Mouse (Mus musculus): Measurements from ENCODE around the gene Prm2.

Prm2 gene

DNA sequence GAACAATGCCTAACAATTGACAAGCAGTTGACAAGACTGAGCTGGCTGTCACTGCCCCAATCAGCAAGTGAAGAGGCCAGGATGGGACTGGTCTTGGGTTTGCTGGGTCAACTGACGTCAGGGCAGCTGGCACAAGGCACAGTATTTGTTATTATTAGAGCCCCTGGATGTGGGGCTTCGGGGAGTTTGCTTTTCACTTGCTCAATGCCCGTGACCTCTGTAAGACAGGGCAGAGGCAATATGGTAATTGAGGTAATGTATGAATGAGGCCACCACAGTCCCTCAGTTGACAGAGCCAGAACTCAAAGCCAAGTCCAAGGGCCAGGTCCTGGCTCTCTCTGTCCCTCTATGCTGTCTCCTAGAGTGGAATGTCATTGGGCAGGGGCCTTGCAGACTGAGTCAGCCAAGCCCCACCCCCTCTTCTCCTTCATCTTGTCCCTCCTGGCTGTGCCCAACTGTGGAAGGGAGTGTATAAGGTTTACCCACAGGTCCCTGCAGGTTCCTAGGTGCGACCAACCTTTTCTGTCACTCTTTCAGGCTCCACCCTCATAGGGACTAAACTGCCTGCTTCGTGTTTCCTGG, 18.3 kb downstream of the Prm2 start:
- DNase-seq (ENCODE audit: low read depth in 1 of 2, low spot score in 2 of 2), result no peak

DNA sequence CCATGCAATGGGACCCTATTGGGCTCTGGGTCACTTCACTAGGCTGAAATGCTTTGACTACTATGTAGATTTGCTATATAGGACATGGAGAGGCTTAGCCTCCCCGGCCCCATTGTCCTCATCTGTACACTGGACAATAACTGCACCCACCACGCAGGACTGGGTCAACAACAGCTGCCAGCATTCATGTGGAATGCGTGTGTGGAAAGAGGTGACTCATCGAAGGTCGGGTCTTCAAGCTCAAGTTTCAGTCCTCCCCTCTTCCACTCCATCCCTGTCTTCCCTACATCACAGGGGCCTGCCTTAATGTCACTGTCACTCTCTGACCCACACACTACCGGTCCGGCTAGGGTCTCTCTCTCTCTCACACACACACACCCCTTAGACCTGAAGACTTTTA, 19.6 kb downstream of the Prm2 start:
- DNase-seq (ENCODE audit: low read depth in 1 of 2, low spot score in 2 of 2), result no peak

DNA sequence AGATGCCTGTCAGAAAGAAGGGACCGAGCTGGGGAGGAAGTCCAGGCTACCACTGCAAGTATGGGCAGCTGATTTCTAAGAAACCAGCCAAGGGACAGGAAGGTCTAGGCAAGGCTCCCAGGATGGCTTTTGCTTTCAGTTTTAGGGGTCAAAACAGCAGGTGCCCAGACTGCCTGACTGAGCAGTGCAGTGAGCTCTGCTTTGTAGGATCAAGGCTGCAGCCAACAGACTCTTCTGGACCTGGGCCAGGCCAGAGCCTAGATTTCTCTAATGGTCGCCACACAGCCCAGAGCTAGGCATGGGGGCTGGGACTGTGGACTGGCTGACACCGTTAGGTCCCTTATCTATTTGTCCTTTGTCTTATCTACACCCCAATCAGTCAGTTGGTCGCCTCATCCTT, 21.2 kb downstream of the Prm2 start:
- DNase-seq (ENCODE audit: low read depth in 1 of 2, low spot score in 2 of 2), result no peak

DNA sequence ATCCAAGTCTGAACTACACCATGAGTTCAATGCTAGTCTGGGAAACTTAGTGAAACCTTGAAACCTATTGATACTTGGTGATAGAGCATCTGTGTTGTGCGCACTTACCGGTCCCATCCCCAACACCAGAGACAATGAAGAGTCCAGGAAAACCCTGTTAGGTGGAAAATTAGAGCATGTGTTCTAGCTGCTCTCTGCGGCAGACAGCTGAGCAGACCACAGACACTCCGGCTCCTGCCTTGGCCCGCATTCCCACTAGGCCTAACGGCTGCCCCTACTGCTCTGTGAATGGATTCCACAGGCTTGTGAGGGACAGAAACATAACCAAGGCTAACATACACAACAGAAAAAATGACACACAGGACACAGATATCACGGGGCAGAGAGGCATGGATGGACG, 22.4 kb downstream of the Prm2 start:
- no peak for DNase-seq (ENCODE audit: low read depth in 1 of 2, low spot score in 2 of 2)

DNA sequence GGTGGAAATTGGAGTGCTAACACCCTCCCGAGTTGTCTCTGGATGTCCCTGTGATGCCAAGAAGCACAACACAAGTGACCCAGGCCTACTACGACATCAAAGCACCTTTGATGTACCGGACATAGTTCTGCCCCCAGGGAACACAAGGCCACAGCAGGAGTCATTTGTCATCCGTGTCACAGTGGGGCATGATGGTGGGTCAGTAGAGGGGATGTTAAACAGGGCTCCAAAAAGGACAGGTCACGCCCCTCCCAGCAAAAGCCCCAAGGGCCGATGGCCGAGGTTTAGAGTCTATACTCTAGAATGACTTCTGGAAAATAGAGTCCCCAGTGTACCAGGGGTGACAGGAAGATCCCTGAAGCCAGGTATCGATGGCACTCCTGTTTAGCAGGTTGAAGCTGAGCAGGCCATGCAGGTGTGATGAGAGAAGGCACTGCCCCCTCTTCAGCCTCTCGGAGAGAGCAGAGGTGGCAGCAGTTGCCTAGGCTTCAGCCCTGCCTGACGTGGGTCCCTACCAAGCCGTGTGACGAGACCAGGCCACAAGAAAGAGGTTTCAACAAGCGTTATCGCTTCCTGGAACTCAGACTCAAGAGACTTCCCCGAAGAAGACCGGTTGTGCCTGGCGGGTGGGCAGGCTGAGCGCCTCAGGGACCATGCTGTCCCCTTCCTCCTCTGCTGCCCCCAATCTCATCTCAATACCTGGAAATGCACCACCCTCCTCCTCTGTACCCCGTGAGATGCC, 24.0 kb downstream of the Prm2 start:
- DNase-seq (ENCODE audit: low read depth in 1 of 2, low spot score in 2 of 2), result no peak

DNA sequence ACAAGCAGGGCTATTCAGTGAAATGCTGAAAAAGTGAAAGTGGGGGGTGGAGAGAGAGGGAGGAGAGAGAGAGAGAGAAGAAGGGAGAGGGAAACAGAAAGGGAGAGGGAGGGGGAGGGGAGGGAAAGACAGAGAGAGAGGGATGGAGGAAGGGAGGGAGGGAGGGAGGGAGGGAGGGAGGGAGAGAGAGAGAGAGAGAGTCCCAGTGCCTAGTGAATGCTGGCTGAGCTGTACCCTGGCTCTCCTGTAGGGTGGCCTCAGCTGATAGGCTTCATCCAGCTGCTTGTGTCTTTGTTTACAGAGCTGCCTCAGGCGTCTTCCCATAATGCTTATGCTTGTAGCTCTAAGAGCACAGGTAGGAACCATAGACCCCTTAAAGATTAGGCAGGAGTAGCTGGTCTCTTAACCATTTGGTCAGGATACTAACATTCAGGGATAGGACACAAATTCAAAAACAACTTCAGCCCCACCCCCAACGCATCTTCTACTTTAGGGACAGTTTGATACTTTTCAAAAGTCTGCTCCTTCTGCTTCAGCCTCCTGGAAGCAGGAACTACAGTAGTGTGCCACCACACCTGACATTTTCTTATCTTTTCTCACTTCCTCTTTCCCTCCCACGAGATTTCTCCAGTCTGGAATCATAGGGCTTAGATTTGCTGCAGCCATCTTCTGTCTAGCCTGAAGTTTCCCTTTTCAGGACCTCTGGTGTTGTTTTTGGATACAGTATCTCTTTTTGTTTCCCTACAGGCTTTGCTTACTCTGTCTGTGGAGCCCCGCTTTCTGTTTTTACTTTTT, 25.2 kb downstream of the Prm2 start:
- DNase-seq (ENCODE audit: low read depth in 1 of 2, low spot score in 2 of 2), result no peak

DNA sequence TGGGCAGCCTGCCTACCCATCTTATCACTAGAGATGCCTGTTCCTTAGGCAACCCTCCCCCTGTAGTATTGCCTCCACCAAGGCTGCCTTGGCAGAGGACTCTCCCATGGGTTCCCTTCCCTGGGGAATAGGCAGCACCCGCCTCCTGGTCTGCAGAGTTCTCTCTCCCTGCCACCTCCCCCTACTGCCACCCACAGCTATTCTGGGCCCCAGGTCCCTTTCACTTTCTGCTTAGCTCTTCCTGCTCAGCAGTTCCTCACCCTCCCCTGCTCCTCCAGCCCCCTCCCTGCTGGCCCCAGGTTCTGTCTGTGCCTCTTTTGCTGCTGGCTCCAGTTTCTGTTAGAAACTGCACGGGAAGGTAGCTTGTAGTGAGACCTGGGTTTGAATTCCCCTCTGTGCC, 26.3 kb downstream of the Prm2 start:
- DNase-seq (ENCODE audit: low read depth in 1 of 2, low spot score in 2 of 2), result no peak

DNA sequence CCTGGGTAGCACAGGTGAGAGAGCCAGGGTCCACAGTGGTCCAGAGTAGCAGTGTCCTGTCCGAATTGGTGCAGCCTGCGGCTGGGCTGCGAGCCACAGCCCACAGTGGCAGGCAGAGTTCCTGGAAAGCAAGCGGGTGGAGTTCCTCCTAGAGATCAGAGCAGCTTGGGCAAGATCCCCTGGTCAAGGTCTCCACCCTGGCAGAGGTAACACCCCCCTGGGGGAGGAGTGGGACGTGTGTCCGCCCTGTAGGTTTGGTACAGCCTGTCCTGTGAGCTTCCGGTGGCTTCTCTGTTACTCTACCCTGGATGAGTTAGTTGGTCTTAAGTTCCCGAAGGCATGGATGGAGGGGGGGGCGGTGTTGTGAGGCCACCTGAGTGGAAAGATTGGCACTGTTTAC, 27.1 kb downstream of the Prm2 start:
- DNase-seq (ENCODE audit: low read depth in 1 of 2, low spot score in 2 of 2), result peak; percentile 19 to 28

DNA sequence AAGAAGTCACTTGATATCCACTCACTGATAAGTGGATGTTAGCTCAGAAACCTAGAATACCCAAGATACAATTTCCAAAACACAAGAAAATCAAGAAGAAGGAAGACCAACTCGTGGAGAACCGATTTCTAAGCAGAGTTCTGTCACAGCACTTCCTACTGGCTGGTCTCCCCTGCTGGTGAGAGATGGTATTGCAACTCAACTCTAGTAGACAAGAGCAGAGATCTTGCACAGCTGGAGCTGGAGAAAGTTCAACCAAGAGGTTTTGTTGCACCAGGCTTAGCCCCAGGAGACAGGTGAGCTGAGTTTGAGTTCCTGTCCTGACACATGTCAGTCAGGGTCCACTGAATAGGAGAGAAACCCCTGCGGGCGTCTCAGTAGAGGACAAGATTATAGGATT, 28.8 kb downstream of the Prm2 start:
- peak in 1 of 2 experiments; percentile 45 for DNase-seq (ENCODE audit: low read depth in 1 of 2, low spot score in 2 of 2)

DNA sequence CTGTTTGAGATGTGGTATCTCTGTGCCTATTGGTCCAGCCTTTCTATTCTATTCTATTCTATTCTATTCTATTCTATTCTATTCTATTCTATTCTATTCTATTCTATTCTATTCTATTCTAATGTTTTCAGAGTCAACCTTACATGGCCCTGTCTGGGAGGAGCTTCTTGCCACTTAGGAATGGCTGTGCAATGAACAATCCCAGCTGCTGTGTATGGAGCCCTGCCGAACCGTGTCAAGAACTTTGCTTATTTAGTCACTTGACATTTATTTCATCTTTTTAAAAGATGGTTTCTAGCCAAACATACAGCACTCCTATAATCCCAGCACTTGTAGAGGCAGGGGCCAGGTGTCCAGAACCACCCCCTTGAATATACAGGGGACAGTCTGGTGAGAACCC, 31.6 kb downstream of the Prm2 start:
- DNase-seq (ENCODE audit: low read depth in 1 of 2, low spot score in 2 of 2), result no peak

DNA sequence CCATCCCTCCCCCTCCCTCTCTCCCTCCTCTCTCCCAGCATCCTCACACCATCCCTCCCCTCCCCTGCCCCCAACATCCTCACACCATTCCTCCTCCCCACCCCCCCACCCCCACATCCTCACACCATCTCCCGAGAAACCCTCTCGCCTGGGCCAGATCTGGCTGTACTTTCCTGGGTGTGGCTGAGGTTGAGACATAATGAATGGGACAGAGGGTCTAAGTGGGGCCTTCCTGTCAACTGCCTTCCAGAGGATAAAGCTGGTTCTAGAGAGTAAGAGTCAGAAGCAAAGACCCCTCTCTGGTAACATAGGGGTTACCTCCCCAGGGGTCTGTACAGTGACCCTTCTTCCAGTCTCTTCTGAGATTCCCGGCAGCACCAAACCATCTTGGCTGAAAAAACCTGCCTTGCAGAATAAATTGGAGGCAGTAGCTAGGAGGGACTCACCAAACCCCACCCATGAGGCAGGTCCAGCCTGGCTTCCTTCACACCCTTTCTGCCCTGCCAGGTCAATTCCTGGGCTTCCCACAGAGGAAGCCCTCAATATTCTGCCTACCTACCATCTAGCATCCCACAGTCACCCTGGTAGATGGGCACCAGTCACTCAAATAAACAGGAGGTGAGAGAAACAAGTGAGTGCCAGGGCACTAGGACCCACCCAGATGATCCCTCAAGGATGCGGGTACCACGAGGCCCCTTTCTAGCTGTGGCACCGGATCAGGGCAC, 32.2 kb downstream of the Prm2 start:
- DNase-seq (ENCODE audit: low read depth in 1 of 2, low spot score in 2 of 2), result no peak

DNA sequence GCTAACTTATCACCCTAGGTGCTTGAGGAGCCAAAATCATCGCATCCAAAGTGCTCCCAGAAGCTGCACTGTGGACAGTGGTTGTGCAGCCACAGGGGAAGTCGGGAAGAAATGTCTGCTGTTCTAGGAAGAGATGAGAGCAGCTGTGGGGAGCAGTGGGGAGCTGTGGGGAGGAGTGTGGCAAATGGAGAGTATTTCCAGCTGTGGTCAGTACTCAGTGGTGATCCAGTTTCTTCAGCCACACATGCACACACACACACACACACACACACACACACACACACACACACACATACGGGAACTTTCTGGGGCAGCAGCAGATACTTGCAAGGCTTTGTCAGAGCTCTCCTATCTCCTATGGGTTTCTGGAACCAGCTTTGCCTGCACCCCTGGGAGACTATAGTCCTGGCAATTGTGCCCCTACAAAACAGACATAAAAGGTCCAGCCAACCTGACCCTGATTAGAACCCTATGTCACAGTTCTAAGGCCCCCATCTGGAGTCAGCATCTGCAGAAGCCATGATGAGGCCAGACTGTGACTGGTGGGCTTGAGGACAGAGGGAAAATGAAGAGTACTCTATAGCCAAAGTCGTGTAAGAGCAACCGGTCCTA, 33.3 kb downstream of the Prm2 start:
- DNase-seq (ENCODE audit: low read depth in 1 of 2, low spot score in 2 of 2), result no peak

DNA sequence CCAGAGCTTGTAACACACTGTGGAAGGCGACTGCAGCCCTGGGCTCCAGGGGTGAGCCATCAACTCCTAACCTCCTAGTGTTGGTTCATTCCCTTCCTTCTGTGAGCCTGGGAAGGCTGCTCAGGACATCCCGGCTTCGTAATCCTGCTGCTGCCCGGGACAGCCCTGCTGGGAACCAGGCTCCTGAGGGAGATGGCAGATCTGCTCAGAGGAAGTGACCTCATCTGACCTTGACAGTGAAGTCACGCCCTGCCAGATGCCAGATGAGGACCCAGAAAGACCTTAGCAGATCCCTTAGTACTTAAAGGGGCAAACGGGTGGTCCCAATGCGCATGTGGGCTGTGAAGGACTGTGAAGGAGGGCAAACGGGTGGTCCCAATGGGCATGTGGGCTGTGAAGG, 34.8 kb downstream of the Prm2 start:
- DNase-seq (ENCODE audit: low read depth in 1 of 2, low spot score in 2 of 2), result no peak

DNA sequence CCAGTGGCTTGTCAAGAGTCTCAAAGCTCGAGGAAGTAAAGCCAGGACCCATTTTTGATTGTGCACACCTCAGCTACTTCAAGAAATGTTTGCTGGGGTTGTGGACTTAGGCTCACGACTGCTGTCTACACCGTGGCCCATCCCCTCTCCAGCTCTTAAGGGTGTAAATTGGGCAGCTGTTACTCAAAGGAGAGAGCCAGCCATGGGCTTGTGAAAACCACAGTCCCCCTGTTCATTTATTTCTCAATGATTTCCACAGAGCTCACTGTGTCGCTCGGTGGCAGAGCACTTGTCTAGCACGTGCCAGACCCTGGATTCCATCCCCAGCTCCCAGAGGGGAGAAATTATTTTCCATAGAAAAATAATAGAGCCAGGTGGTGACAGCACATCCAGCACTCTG, 39.8 kb downstream of the Prm2 start:
- DNase-seq (ENCODE audit: low read depth in 1 of 2, low spot score in 2 of 2), result no peak

DNA sequence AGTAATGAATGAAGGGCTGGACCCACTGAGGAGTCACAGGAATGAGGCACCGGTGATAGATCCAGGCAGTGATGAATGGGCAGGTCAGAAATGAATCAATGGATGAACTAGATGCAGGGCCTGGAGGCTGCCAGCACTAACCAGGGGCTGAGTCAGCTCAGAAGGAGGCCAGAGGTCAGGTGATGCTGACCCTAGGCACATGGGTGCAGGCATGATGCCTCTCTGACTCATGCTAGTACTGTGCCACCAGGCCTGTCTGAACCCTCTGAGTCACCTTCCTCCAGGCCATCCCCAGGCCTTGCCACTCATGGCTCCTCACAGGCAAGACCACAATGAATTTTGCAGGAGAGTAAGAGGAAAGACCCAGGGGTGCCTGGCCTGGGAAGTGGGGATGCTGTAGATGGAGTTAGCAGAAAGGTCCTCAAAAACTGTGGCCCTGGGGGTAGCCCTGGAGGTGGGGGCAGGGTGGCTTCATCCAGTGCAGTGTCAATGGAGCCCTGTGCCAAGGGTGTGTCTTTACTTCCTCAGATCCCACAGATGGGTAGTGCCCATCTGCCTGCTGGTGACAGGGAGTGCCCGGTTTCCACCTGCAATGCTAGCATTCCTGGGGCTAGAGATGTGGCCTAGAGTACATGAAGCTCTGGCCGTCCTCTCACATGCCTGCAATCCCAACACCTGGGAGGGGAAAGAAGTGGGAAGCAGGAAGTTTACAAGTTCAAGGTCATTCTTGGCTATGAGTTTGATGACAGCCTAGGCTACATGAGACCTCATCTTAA, 41.2 kb downstream of the Prm2 start:
- peak in 1 of 2 experiments; percentile 10 for DNase-seq (ENCODE audit: low read depth in 1 of 2, low spot score in 2 of 2)

DNA sequence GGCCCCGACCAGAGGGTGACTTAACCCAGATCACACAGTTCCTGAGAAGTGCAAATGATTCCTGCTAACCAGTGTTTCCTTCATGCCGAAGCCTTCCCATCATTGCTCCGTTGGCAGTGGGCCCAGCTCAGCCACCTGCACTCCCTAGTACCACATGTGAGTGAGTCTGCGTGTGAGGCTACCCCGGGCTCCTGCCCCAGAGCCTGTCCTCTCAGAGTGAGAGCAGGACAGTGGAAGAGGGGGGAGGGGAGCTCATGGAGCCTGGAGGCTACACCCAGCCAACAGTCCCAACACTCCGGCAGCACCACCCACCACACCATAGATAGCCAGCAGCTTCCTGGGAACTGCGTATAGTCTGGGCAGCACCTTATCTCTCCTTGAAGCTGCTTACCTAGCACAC, 46.1 kb downstream of the Prm2 start:
- no peak for DNase-seq (ENCODE audit: low read depth in 1 of 2, low spot score in 2 of 2)

DNA sequence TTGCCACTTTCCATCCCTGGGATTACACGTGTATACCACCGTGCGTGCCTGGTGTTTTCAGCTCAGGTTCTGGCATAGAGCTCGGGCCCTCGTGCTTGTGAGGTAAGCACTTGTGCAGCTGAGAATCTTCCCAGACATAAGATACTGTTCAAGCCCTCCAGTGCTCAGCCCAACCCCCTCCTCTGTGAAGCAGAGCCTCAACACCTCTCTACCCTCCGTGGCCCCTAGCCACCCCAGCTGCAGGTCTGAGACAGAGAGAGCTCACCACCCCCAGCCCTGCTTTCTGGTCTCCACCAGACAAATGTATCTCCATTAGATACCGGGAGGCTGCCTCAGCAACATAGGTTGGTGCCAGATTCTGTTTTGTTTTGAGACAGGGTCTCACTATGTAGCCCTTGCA, 46.7 kb downstream of the Prm2 start:
- no peak for DNase-seq (ENCODE audit: low read depth in 1 of 2, low spot score in 2 of 2)
